Comparison of ENCODE assay signal across 24 mouse cellular contexts in genomic region chr16:44190032-44190431, GRCm38 (mm10). TPM values are rescaled to one million over a fixed set of nuclear protein-coding genes. Genes with fewer than 3 reads are reported as not detected.
DNase-seq lines count a peak whose midpoint lies in the region; ATAC-seq lines count a peak whose summit lies in the region.
"Had no signal": no experiment of that assay in that cellular context is flagged by ENCODE, and none has a peak within 500 bp of the region (broad histone marks: within the 10 kb centered on the region; RNA-seq: fewer than 3 reads in every experiment).

No protein-coding gene starts in this region.

- no peak overlapping the region for H3K27ac ChIP-seq in limb, embryonic 10.5 days
- H3K27ac ChIP-seq in liver, embryonic 12.5 days = no peak overlapping the region
- H3K27ac ChIP-seq: embryonic facial prominence, embryonic 10.5 days; heart, embryonic 15.5 days; hindbrain, embryonic 12.5 days; left cerebral cortex, adult 2 months; macrophage; midbrain, embryonic 15.5 days had no signal

- H3K9me3 ChIP-seq in limb, embryonic 10.5 days (replicated peaks) = no peaks in the 10 kb centered on the region; the same call in 1 of the 2 replicates
- H3K9me3 ChIP-seq in liver, embryonic 12.5 days (replicated peaks) = peaks cover 4% of the 10 kb centered on the region; the same call in 1 of the 2 replicates
- H3K9me3 ChIP-seq: heart, embryonic 15.5 days; midbrain, embryonic 15.5 days had no signal

- no peak overlapping the region for H3K4me2 ChIP-seq in liver, embryonic 12.5 days
- H3K4me2 ChIP-seq: heart, embryonic 15.5 days; hindbrain, embryonic 12.5 days; liver, embryonic 11.5 days; lung, embryonic 14.5 days; midbrain, embryonic 15.5 days had no signal

- H3K4me3 ChIP-seq in limb, embryonic 10.5 days = no peak overlapping the region
- no peak overlapping the region for H3K4me3 ChIP-seq in liver, embryonic 12.5 days
- H3K4me3 ChIP-seq: embryonic facial prominence, embryonic 10.5 days; heart, embryonic 15.5 days; hindbrain, embryonic 12.5 days; left cerebral cortex, adult 2 months; midbrain, embryonic 15.5 days had no signal

- no peaks in the 10 kb centered on the region for H3K4me1 ChIP-seq in limb, embryonic 10.5 days
- peaks cover 10% of the 10 kb centered on the region for H3K4me1 ChIP-seq in liver, embryonic 12.5 days
- H3K4me1 ChIP-seq: embryonic facial prominence, embryonic 10.5 days; hindbrain, embryonic 12.5 days; midbrain, embryonic 15.5 days had no signal

- WGBS in limb, embryonic 10.5 days = 94% methylated on average over 6 of the region's 6 CpGs
- 64% methylated on average over 6 of the region's 6 CpGs for WGBS in liver, embryonic 12.5 days (ENCODE audit: insufficient replicate concordance)

- no peak overlapping the region for H3K9ac ChIP-seq in liver, embryonic 12.5 days
- H3K9ac ChIP-seq: heart, embryonic 15.5 days; hindbrain, embryonic 12.5 days; lung, embryonic 14.5 days; midbrain, embryonic 15.5 days had no signal

- ATAC-seq in activated CD4-positive, CD25-positive, alpha-beta regulatory T cell, adult 4 months = peak; percentile 68
- peak; percentile 70 for ATAC-seq in inflammation-experienced regulatory T-cells, adult 6 months
- peak; percentile 13; the same call in 1 of the 2 replicates for ATAC-seq in neutrophil, adult 5-6 weeks (ENCODE audit: extremely low read depth, insufficient number of reproducible peaks, low FRiP score, poor library complexity, severe bottlenecking)
- no peak for ATAC-seq in liver, embryonic 12.5 days
- ATAC-seq: intestine, embryonic 16.5 days; midbrain, embryonic 15.5 days had no signal

- DNase-seq in heart, adult 11 months = peak; percentile 73
- DNase-seq in heart, postnatal 4 days = no peak
- DNase-seq in cerebellum, adult 9-11 months = no peak
- no peak for DNase-seq in limb, embryonic 10.5 days (ENCODE audit: low spot score)
- DNase-seq: adrenal gland, adult 8-10 months; cerebellum, adult 11-12 months; cerebellum, postnatal 36 days; kidney, postnatal 36 days; lung, embryonic 14.5 days; retina, postnatal 1 day; right cerebral cortex, postnatal 4 days; thymus, postnatal 36 days had no signal

- H3K27me3 ChIP-seq in limb, embryonic 10.5 days (ENCODE audit: low read depth, poor library complexity, severe bottlenecking) = no peaks in the 10 kb centered on the region
- no peaks in the 10 kb centered on the region for H3K27me3 ChIP-seq in liver, embryonic 12.5 days (replicated peaks)
- H3K27me3 ChIP-seq: heart, embryonic 15.5 days; hindbrain, embryonic 12.5 days; midbrain, embryonic 15.5 days had no signal

- H3K36me3 ChIP-seq in limb, embryonic 10.5 days = peaks cover 13% of the 10 kb centered on the region
- peaks cover 23% of the 10 kb centered on the region for H3K36me3 ChIP-seq in liver, embryonic 12.5 days
- H3K36me3 ChIP-seq: midbrain, embryonic 15.5 days had no signal

RNA-seq across cellular contexts. Expression of gene Usf3, which starts 17.0 kb away (rescaled TPM):
- total RNA-seq in heart, postnatal 4 days (2021) = 10 to 100 TPM; 22.2 to 24.2 TPM
- polyA plus RNA-seq in activated CD4-positive, CD25-positive, alpha-beta regulatory T cell, adult 4 months (2017; shearing (Covaris generic)) = 1 to 10 TPM; 2.7 to 4.7 TPM
- 1 to 10 TPM; 3.2 to 6.5 (median 5.5) TPM for polyA plus RNA-seq in inflammation-experienced regulatory T-cells, adult 6 months (2017; shearing (Covaris generic))
- total RNA-seq in neutrophil, adult 5-6 weeks (2017) = 33.9 and 38.1 TPM in 2 replicates
- 3.2 and 4.2 TPM in 2 replicates for polyA plus RNA-seq in limb, embryonic 10.5 days (2016; fragmentation: Nextera tagmentation; extraction: Ambion mirVana)
- polyA plus RNA-seq in liver, embryonic 12.5 days (2016; fragmentation: Nextera tagmentation; extraction: Ambion mirVana) = 2.5 and 2.9 TPM in 2 replicates

RNA-seq across cellular contexts. Expression of gene Naa50, which starts 50.4 kb away (rescaled TPM):
- total RNA-seq in heart, postnatal 4 days (2021) = 100 to 1,000 TPM in 1 of 2 experiments, 10 to 100 TPM in 1; 96.8 to 100 TPM
- 10 to 100 TPM; 29.1 to 32.3 TPM for polyA plus RNA-seq in activated CD4-positive, CD25-positive, alpha-beta regulatory T cell, adult 4 months (2017; shearing (Covaris generic))
- 10 to 100 TPM; 22.5 to 49.0 (median 24.8) TPM for polyA plus RNA-seq in inflammation-experienced regulatory T-cells, adult 6 months (2017; shearing (Covaris generic))
- total RNA-seq in neutrophil, adult 5-6 weeks (2017) = 26.7 and 29.3 TPM in 2 replicates
- polyA plus RNA-seq in limb, embryonic 10.5 days (2016; fragmentation: Nextera tagmentation; extraction: Ambion mirVana) = 138 and 141 TPM in 2 replicates
- 129 and 132 TPM in 2 replicates for polyA plus RNA-seq in liver, embryonic 12.5 days (2016; fragmentation: Nextera tagmentation; extraction: Ambion mirVana)

RNA-seq across cellular contexts. Expression of gene Atp6v1a, which starts 50.5 kb away (rescaled TPM):
- 10 to 100 TPM; 49.8 to 52.8 TPM for total RNA-seq in heart, postnatal 4 days (2021)
- polyA plus RNA-seq in activated CD4-positive, CD25-positive, alpha-beta regulatory T cell, adult 4 months (2017; shearing (Covaris generic)) = 10 to 100 TPM; 32.7 to 35.0 TPM
- 10 to 100 TPM; 31.2 to 43.0 (median 36.4) TPM for polyA plus RNA-seq in inflammation-experienced regulatory T-cells, adult 6 months (2017; shearing (Covaris generic))
- 45.8 and 49.7 TPM in 2 replicates for total RNA-seq in neutrophil, adult 5-6 weeks (2017)
- 32.6 and 34.4 TPM in 2 replicates for polyA plus RNA-seq in limb, embryonic 10.5 days (2016; fragmentation: Nextera tagmentation; extraction: Ambion mirVana)
- 27.2 and 28.0 TPM in 2 replicates for polyA plus RNA-seq in liver, embryonic 12.5 days (2016; fragmentation: Nextera tagmentation; extraction: Ambion mirVana)
